Mouse (Mus musculus) heart, postnatal 0 days (tissue): Measurements from ENCODE around the gene Akt2.

Experiments
- CTCF ChIP-seq: IDR thresholded peaks from 2 replicates; pipeline ENCODE4 v1.5.1; 2016; ENCODE audit warnings: antibody characterized with exemption, control low read depth, low read depth
- EP300 ChIP-seq: IDR thresholded peaks from 2 replicates; pipeline ENCODE4 v1.6.1; 2016; ENCODE audit warnings: antibody characterized with exemption, low read depth

- no peak for TF ChIP-seq EP300
- peak; percentile 70 for TF ChIP-seq CTCF
Measured at GRCm38 (mm10) chr7:27650949-27651348, 59.6 kb downstream of the Akt2 start.
